Mouse (Mus musculus) lung, adult 2 months (tissue): ENCODE results near the gene Zc3hav1.

Experiments used
- CTCF ChIP-seq: fragments of 200-500 bp; IDR thresholded peaks from 2 replicates; pipeline ENCODE4 v1.5.1; 2011; ENCODE audit warnings: mild to moderate bottlenecking, low read length, control low read depth; ENCODE audit not compliant: insufficient read depth
- POLR2A ChIP-seq: fragments of 200-500 bp; IDR thresholded peaks from 2 replicates; pipeline ENCODE4 v1.6.1; 2011; ENCODE audit warnings: low read depth, mild to moderate bottlenecking, control low read depth, low read length, borderline replicate concordance; ENCODE audit errors: extremely low read depth

DNA sequence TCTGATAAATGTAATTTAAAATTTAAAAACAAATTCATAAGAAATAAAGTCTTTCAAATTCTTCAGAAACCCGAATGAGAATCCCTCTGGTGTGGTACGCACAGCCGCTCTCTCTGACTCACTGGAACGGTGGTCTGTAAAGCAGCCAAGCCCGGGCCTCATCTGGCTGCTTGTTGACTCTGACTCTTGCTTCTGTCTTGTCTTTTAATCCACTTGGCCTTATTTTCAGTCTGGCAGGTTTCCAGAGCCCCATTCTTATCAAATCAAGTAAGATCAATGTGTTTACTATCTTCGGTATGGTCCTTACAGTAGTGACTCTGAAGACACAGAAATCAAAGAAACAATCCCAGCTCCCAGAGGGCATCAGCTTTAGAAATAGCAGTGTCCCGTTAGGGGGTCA is 1.5 kb upstream of the Zc3hav1 start:
- TF ChIP-seq CTCF = no peak
- no peak for TF ChIP-seq POLR2A
